Mouse (Mus musculus) bone marrow macrophage, adult 2 months (primary cell): ENCODE measurements at regions not wholly inside any gene's neighbourhood (a gene's known extent, or its start where the extent isn't known, plus 50 kb on each side); places are given as distances from the start of the nearest gene placed in this dataset.

Source experiments
- H3K27ac ChIP-seq: 2 replicates; pipeline ENCODE4 v1.5.1; 2012; ENCODE audit warnings: low read depth, low read length; ENCODE audit not compliant: insufficient read depth
- H3K4me1 ChIP-seq: 2 replicates; pipeline ENCODE4 v1.6.1; 2012; ENCODE audit warnings: low read length; ENCODE audit not compliant: control insufficient read depth, insufficient read depth
- H3K4me3 ChIP-seq: 2 replicates; pipeline ENCODE4 v1.5.1; 2012; ENCODE audit warnings: mild to moderate bottlenecking, low read length, moderate library complexity; ENCODE audit not compliant: insufficient read depth
- CTCF ChIP-seq: IDR thresholded peaks from 2 replicates; pipeline ENCODE4 v1.5.1; 2012; ENCODE audit warnings: low read depth, mild to moderate bottlenecking, low read length, moderate library complexity
- POLR2A ChIP-seq: IDR thresholded peaks from 2 replicates; pipeline ENCODE4 v1.6.1; 2012; ENCODE audit warnings: mild to moderate bottlenecking, low read depth, low read length, borderline replicate concordance

DNA sequence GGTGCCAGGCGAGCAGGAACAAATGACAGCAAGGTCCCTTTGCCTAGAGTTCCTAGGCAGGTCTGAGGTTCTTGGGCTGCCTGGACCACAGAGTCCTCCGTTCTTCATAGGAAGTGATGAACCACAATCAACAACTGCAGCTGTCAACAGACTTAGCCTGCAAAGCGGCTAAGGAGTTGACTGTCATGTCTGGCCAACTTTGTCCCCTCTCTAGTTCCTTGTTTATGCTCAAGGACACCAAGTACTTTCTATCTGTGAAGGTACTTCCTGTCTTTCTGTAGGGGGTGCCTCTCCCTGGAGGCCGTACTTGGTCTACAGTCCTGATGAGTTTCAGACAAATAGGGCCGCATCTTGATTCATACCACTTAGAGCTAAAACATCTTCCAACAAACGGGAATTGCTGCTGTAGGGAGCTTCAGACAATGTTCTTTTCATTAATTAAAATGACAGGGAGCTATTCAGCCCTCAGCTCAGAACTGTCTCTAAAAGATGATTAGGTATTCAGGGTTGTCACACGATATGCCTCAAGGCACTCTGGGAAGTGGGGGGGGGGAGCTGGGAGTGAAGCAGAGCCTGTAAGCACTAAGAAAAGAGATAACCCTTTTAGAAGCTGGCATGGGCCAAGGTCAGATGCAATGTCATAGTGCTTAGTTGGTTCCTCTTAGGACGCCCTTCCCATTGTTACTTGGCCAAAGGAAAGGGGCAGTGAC, 299.4 kb downstream of the Fut8 start:
- Histone ChIP-seq H3K4me3 (no peak overlapping the region), H3K4me1 (no peaks in the 10 kb centered on the region), H3K27ac (no peak overlapping the region)
- TF ChIP-seq CTCF (no peak), POLR2A (no peak)

DNA sequence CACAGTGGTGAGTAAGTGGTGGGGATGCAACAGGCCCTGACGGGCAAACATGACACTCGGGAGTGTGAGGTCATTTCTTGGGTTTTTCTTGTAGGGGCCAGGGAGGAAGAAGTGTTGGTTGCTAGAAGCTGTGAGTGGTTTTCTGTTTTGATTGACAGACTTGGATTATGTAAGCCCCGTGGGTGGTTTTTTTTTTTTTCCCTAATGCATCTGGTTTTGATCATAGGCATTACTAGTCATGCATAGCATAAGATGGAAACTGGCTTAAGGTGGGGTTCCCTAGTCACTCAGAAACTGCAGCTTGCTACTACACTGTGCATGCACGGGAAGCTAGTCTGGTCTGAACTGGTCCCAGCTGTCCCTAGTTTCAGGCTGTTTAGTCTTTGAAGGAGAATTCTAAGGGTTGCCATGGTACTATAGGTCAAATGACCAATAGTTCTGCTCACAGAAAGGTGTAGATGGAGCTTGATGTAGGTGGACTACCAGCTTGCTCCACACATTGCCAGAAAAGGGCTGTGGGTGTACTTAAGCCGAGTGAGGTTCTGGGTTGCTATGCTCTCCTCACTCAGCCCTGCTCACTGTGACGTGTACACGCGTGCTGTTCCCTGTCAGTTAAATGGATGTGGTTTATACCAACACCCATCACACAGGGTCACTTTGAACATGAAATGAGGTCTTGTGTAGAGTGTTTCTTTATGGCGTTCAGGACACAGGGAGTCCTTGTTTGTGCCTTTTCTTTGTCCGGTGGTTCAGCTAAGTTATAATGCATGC, 301.9 kb downstream of the Fut8 start:
- no peak overlapping the region for H3K27ac ChIP-seq

DNA sequence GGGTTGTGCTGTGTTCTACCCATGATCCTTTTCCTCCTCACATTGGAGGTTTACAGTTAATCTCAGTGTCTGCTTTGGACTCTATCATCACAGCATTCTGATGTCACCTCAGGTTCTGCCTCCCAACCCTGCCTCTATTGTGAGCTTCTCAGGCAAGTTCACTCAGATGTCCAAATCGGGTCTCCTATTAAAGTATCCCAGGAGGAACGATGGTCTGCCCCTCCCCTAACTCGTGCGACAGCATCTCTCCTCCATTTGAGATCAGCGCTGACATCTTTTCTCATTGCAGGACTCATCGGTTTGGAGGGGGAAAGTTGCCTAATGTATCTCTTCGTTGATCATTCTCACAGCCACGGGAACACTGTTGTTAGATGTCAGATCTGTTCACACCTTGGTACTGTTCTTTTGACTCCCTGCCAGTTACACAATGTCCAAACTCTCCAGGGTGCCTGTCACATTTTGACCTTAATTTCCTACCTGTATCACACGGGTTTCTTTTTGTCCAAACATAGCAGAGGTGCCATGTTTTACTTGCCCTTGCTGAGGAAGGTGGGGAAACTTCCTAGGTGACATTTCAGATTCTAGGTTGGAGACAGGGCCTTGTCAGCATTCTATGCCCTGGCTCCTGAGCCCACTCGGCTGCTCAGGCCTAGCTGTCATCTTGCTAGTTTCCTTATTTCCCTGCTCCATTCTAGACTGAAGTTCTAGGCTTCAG, 303.3 kb downstream of the Fut8 start:
- Histone ChIP-seq H3K27ac (no peak overlapping the region), H3K4me1 (no peaks in the 10 kb centered on the region), H3K4me3 (no peak overlapping the region)
- TF ChIP-seq CTCF (no peak), POLR2A (no peak)

More for the DNA sequence above, 301.9 kb downstream of the Fut8 start:
- H3K4me1 ChIP-seq = no peaks in the 10 kb centered on the region
- no peak for TF ChIP-seq POLR2A
- TF ChIP-seq CTCF = no peak
- H3K4me3 ChIP-seq = no peak overlapping the region

DNA sequence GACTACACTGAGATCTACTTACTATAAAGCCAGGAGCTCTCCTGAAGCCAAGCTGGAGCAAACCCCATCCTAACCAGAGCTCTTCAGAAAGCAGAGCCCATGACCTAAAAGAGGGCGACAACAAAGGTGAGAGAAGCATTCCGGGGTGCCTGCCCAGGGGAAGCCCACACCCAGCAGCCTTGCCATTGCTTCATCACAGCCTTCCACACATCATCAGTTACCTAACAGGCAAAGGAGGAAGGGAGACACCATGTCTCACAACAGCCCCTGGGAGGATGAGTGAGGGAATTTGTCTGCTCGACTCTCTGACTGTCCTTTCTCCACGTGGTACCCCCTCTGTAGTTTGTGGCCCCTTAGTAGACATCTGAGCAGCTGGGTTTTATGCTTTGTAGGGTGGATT, 303.9 kb downstream of the Fut8 start:
- H3K4me3 ChIP-seq = no peak overlapping the region
- no peak for TF ChIP-seq CTCF
- TF ChIP-seq POLR2A = no peak

DNA sequence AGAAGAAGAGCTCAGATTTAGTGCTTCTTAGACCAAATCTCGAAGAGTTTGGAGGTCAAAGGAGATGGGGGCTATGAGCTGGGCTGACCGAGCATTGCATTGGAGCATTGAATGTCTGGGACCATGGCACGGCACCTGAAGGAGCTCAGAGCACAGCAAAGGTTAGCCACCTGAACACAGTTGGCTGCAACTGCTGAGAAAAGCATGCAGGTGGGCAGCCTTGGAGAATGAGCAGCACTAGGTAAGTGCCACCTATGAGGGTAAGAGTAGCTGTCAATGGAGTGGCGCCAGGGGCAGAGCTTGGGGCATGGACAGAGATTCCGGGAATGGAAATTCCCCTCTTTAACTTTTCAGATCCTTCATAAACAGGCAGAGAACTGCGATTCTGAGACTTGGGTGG, 305.7 kb downstream of the Fut8 start:
- Histone ChIP-seq H3K27ac (no peak overlapping the region), H3K4me1 (no peaks in the 10 kb centered on the region), H3K4me3 (no peak overlapping the region)
- no peak for TF ChIP-seq POLR2A
- no peak for TF ChIP-seq CTCF

More for the DNA sequence above, 303.9 kb downstream of the Fut8 start:
- H3K4me1 ChIP-seq = no peaks in the 10 kb centered on the region
- H3K27ac ChIP-seq = no peak overlapping the region

DNA sequence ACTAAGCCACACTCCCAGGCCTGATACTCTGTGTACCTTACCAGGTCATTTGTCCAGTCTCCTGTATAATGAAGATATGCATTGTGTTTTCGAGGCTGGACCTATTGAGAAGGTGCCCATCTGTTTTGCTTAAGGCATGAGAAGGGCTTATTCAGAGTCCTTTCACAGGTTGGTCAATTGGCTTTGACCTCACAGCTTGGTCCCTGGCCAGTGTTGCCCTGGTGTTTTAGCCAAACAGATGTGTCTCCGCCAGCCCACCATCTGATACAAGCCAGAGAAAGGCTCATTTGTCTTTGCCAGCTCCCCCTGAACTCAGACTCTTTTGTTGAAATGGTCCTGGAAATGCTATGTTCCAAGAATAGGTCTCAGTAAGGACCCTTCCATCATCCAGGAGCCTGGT, 308.2 kb downstream of the Fut8 start:
- H3K4me3 ChIP-seq = no peak overlapping the region
- no peak overlapping the region for H3K27ac ChIP-seq
- TF ChIP-seq CTCF (no peak), POLR2A (no peak)
- no peaks in the 10 kb centered on the region for H3K4me1 ChIP-seq

DNA sequence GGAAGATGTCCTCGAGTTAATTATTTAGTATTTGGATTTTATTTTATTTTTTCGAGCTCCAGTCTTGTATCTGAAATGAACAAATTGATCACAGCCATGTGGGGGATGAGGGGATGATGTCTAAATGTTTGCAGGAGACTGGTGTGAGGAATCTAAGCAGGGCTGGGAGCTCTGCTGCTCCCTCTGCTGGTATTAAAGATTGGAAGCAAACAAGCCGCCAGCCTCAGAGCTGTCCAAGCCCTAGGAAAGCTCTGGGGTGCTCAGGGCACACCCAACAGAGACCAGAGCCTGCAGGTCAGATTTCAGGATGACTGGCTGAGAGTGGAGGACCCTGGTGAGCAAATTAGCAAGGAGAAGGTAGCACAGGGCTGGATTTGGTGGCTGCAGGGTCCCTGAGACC, 330.4 kb downstream of the Fut8 start:
- no peak overlapping the region for H3K4me3 ChIP-seq
- TF ChIP-seq CTCF (0 out of 2 replicates have a peak, but pooled peaks have one; percentile 20), POLR2A (no peak)
- H3K4me1 ChIP-seq = no peaks in the 10 kb centered on the region
- H3K27ac ChIP-seq = no peak overlapping the region

DNA sequence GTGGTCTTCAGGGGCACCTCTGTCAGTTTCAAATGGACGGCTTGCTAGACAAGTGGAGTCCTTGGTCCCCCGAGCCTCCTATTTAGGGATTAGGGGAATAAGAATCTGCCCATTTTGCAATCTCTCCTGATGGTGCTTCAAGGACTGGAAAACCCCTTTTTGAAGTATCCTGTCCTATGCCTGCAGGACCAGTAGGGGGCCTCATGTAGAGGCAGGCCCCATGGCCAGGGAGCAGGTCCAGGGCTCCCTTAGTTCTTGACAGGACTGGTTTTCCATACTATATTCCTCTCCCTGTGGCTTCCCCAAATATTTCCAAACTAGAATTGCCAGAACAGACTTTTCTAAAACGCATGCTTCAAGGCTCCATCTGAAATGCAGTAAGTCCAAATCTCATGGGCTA, 332.6 kb downstream of the Fut8 start:
- Histone ChIP-seq H3K27ac (no peak overlapping the region), H3K4me1 (no peaks in the 10 kb centered on the region), H3K4me3 (no peak overlapping the region)
- TF ChIP-seq CTCF (no peak), POLR2A (no peak)

DNA sequence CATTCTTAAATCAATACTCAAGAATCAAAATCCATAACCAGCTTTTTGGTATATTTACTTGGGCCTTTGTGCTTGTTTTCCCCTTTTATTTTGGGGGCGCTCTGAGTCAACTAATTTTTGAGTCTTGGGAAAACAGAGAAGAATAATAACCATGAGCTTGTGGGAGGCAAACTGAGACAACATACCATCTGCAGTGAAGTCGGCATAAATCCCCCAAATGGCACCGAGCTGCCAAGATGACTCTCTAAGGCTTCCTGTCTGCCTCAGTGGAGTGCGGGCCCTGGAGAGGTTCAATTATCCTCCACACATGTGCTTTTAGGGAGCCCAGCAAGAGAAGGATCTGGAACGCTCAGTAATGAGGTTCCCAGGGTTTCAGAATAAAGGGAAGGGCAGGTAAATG, 333.1 kb downstream of the Fut8 start:
- TF ChIP-seq POLR2A (no peak), CTCF (no peak)
- Histone ChIP-seq H3K4me1 (no peaks in the 10 kb centered on the region), H3K27ac (no peak overlapping the region), H3K4me3 (no peak overlapping the region)

DNA sequence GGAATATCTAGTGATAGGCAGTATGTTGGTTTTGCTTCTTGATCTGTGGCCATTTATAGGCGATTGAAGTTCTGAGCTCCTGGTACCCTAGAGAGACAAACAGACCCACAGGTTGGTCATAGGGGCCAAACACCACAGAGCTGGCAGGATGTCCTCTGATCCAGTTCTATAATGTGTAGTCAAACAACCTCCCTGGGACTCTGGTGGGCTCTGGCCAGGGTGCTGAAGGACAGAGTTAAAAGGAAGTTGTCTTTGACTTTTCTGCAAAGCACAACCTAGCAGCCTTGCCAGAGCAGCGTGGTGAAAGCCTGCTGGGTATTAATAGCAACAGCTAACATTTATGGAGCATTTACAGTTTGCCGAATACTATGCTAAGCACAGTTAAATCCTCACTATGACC, 337.1 kb downstream of the Fut8 start:
- TF ChIP-seq CTCF (no peak), POLR2A (no peak)
- H3K4me3 ChIP-seq = no peak overlapping the region
- H3K27ac ChIP-seq = no peak overlapping the region
- no peaks in the 10 kb centered on the region for H3K4me1 ChIP-seq
